Mouse (Mus musculus): ENCODE measurements at regions not wholly inside any gene's neighbourhood (a gene's known extent, or its start where the extent isn't known, plus 50 kb on each side); places are given as distances from the start of the nearest gene placed in this dataset.

GRCm38 (mm10) chr4:152862818-152863614, 385.3 kb upstream of the Kcnab2 start:
- no peak for ATAC-seq (ENCODE audit: poor library complexity, severe bottlenecking)

- no peak for ATAC-seq (ENCODE audit: poor library complexity, severe bottlenecking)
Observed at GRCm38 (mm10) chr4:152859161-152859560, 381.5 kb upstream of the Kcnab2 start.

DNA sequence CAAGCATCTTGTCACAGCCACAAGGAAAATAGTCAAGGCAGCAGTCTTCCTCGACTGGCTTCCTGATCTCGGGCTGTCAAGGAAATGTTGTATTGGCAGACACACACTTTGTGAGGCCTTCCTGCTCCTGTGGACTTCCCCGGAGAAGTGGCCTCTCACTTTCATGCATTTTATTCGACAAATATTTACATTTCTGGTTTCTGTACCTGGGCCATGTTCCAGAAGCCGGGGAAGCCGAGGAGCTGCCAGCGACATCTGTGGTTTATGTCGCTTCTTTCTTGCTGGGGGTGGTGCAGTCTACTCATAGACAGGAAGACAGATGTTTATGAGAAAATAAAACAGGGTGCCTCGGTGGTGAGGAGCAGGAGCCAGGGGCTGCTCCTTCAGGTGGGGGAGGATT, 372.5 kb upstream of the Kcnab2 start:
- ATAC-seq (ENCODE audit: poor library complexity, severe bottlenecking): no peak

- ATAC-seq (ENCODE audit: poor library complexity, severe bottlenecking): no peak
Observed at GRCm38 (mm10) chr4:152836080-152836479, 358.4 kb upstream of the Kcnab2 start.

- ATAC-seq (ENCODE audit: poor library complexity, severe bottlenecking): no peak
Observed at GRCm38 (mm10) chr4:152834421-152835110, 356.9 kb upstream of the Kcnab2 start.

DNA sequence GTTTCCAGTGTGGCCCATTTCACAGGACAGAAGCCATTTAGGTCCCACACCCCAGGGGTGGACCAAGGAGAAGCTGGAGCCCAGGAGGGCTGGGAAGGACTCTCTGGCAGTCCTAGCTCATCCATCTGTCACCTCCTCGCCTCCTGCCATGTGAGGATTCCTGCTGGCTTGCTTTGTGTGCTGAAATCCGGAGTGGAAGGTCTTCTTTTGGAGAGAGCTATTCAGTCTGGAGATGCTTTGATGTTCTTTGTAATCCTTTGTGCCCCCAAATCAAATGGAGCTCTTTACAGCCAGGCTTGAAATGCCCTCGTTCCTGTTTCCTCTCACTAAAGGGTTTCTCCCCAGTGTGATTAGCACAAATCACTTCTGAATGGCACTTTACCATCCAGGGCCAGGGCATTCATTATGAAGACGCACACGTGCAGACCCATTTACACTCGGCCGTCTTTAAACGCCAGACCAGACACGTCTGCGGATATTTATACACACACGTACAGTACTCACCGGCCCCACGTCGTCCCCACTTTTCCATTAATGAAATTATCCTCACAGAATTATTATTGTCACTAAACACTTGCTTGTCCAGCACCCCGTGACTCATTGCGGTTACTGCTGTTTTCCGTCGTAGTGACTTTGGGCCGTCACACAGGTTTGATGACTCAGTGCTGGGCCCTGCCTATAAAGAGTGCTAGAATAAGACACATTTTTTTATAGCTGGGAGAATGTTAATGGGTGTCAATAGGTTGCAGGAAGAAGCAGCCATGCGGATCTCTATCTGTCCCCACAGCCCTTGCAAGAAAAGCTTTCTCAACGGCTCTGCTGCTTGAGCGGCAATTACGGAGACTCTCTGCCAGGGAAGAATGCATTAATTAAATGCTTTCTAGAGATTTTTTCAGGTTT, 356.0 kb upstream of the Kcnab2 start:
- no peak for ATAC-seq (ENCODE audit: poor library complexity, severe bottlenecking)

GRCm38 (mm10) chr4:152832757-152833363, 355.2 kb upstream of the Kcnab2 start:
- no peak for ATAC-seq (ENCODE audit: poor library complexity, severe bottlenecking)

GRCm38 (mm10) chr4:152825185-152825584, 347.5 kb upstream of the Kcnab2 start:
- no peak for ATAC-seq (ENCODE audit: poor library complexity, severe bottlenecking)

- ATAC-seq (ENCODE audit: poor library complexity, severe bottlenecking): no peak
Observed at GRCm38 (mm10) chr4:152816139-152816757, 338.6 kb upstream of the Kcnab2 start.

DNA sequence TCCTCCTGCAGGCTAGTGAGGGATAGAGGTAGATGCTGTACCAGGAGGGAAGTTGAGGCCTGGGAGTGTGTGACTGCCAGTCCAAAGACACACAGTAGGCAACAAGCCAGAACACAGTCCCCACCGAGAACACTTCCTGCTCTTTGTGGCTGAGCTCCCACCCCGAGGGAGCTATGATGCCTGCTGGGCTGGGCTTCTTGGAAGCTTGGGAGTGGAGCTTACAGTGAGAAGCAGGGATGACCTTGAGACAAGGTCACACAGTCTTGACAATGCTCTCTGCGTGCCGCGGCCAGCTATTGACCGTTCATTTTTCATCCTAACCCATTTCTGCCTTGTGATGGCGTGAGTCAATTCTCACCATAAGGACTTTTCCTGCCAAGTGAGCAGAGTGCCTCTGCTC, 328.9 kb upstream of the Kcnab2 start:
- no peak for ATAC-seq (ENCODE audit: poor library complexity, severe bottlenecking)

- no peak for ATAC-seq (ENCODE audit: poor library complexity, severe bottlenecking)
Observed at GRCm38 (mm10) chr4:152799392-152799791, 321.7 kb upstream of the Kcnab2 start.

DNA sequence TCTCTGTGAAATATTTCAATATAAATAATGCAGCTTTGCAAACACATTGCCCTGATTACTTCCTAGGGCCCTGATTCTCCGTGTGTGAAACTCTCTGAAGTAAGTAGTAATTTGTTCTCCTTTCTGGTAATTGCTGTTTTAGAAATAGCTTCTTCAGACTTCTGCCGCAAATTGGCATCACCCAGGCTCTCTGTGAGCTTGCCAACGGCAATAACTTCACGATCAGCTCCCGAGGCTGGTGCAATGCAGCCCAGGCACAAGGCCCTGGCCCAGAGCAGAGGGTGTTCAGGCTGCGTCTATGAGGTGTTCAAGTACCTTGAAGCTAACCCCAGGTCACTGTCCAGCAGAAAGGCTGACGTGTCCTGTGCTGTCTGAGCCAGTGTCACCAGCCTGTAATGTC, 310.8 kb upstream of the Kcnab2 start:
- no peak for ATAC-seq (ENCODE audit: poor library complexity, severe bottlenecking)

DNA sequence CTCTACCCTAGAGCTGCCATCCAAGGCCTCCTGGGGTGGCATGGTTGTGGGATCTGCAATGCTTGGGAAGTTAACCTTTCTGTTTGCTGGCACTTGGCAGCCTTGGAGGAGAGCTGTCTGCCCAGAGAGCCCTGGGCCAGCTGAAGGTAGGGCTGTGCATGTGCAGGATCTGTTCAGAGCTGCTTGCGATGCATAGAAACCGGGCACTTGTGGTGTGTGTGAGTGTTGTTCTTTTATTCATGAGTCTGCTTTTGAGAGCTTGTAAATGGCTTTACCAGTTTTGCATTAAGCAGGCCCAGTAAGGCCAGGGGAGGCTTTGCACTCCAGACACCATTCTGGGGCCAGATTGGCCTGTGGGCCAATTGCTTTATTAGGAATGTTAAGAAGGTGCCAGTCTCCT, 307.3 kb upstream of the Kcnab2 start:
- no peak for ATAC-seq (ENCODE audit: poor library complexity, severe bottlenecking)

GRCm38 (mm10) chr4:152779526-152779925, 301.9 kb upstream of the Kcnab2 start:
- no peak for ATAC-seq (ENCODE audit: poor library complexity, severe bottlenecking)

GRCm38 (mm10) chr4:152775801-152776200, 298.1 kb upstream of the Kcnab2 start:
- ATAC-seq (ENCODE audit: poor library complexity, severe bottlenecking): no peak

DNA sequence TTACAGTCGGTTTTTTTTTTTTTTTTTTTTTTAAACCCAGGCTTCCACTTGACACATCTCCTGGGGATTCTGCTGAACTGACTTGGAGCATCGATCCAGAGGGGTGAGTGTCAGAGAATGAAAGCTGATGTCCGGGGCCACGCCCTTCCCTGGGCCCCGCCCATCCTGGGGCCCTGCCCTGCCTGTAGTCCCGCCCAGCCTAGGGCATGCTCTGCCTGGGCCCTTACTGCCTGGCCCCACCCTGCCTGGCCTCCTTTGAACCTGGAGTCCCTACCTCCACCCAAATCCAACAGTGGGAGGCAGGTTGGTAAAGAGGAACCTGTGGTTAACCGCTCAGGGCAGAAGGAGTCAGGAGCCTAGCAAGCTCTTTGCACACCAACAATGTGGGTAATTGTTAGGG, 293.7 kb upstream of the Kcnab2 start:
- no peak for ATAC-seq (ENCODE audit: poor library complexity, severe bottlenecking)

GRCm38 (mm10) chr4:152767372-152767771, 289.7 kb upstream of the Kcnab2 start:
- ATAC-seq (ENCODE audit: poor library complexity, severe bottlenecking): no peak

DNA sequence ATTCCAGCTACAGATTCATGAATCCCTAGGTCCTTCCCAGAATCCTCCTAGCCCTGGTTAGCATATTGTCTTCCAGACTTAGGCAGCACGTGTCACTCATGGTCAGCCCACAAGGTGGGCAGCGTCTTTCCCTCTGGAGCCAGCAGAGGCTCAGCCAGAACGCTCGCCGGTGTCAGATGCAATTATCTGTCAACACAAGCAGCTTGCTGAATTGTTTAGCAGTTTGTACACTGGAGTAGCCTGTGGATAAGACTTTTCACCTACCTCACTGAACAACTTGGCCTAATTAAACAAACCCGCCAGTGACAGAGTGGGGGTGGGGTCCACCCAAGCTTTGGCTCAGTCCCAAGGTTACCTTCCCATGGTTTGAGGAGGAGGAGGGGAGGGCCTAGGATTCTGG, 285.4 kb upstream of the Kcnab2 start:
- no peak for ATAC-seq (ENCODE audit: poor library complexity, severe bottlenecking)

DNA sequence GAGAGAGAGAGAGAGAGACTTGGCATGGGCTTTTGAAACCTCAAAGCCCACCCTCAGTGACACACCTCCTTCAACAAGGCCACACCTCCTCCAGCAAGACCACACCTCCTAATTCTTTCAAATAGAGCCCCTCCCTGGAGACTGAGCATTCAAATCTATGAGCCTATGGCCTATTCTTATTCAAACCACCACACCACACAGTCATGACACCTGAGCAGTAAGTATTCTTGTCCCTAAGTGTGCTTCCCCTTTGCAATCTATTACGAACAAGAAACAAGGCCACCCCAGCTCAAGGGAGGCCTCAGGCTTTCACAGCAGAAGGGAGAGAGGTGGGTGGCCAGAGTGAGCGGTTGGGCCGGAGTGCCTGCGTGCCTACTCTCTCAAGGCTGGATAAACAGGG, 284.9 kb upstream of the Kcnab2 start:
- ATAC-seq (ENCODE audit: poor library complexity, severe bottlenecking): no peak

- no peak for ATAC-seq (ENCODE audit: poor library complexity, severe bottlenecking)
Observed at GRCm38 (mm10) chr4:152757191-152757590, 279.5 kb upstream of the Kcnab2 start.

- no peak for ATAC-seq (ENCODE audit: poor library complexity, severe bottlenecking)
Observed at GRCm38 (mm10) chr4:152756535-152756934, 278.9 kb upstream of the Kcnab2 start.
